Mouse (Mus musculus) stomach, postnatal 0 days (tissue): ENCODE measurements at regions not wholly inside any gene's neighbourhood (a gene's known extent, or its start where the extent isn't known, plus 50 kb on each side); places are given as distances from the start of the nearest gene placed in this dataset.

Experiments used
- ATAC-seq: fragments of 200-750 bp; cut with Nextera tagmentation; 2 replicates; pipeline ENCODE4 v1.8.0; 2017; ENCODE audit not compliant: low FRiP score, low TSS enrichment
- DNase-seq: peaks from one replicate; pipeline ENCODE4 v3.0.0-alpha.2; 2016; ENCODE audit warnings: low spot score
- H3K27ac ChIP-seq: fragments of 300-500 bp; sonication (generic); replicated peaks from 2 replicates; pipeline ENCODE4 v1.5.1; 2014; ENCODE audit warnings: mild to moderate bottlenecking, control low read depth
- H3K27me3 ChIP-seq: fragments of 300-500 bp; sonication (generic); 2 replicates; pipeline ENCODE4 v1.6.1; 2014; ENCODE audit warnings: low read length; ENCODE audit not compliant: control insufficient read depth, insufficient read depth
- H3K36me3 ChIP-seq: fragments of 300-500 bp; sonication (generic); 2 replicates; pipeline ENCODE4 v1.6.1; 2014; ENCODE audit warnings: low read length, mixed read lengths; ENCODE audit not compliant: control insufficient read depth, insufficient read depth
- H3K4me1 ChIP-seq: fragments of 300-500 bp; sonication (generic); replicated peaks from 2 replicates; pipeline ENCODE4 v1.6.1; 2014; ENCODE audit warnings: antibody characterized with exemption; ENCODE audit not compliant: control insufficient read depth, insufficient read depth
- H3K4me2 ChIP-seq: fragments of 300-500 bp; sonication (generic); replicated peaks from 2 replicates; pipeline ENCODE4 v1.6.1; 2014; ENCODE audit warnings: low read depth, mild to moderate bottlenecking, control low read depth, moderate library complexity
- H3K4me3 ChIP-seq: fragments of 300-500 bp; sonication (generic); 2 replicates; pipeline ENCODE4 v1.5.1; 2014; ENCODE audit warnings: low read depth, low read length, control low read depth
- H3K9ac ChIP-seq: fragments of 300-500 bp; sonication (generic); 2 replicates; pipeline ENCODE4 v1.6.1; 2014; ENCODE audit warnings: mild to moderate bottlenecking, low read length, control low read depth, mixed read lengths
- H3K9me3 ChIP-seq: fragments of 300-500 bp; sonication (generic); 2 replicates; pipeline ENCODE4 v1.6.1; 2016; ENCODE audit warnings: low read length; ENCODE audit not compliant: control insufficient read depth
- CTCF ChIP-seq: IDR thresholded peaks from 2 replicates; pipeline ENCODE4 v1.5.1; 2016; ENCODE audit warnings: antibody characterized with exemption, low read depth, mild to moderate bottlenecking, moderate library complexity
- EP300 ChIP-seq: optimal IDR thresholded peaks from 2 replicates; pipeline ENCODE3; 2016; ENCODE audit warnings: antibody characterized with exemption
- WGBS: fragments of 180-500 bp; shearing (Covaris S2); extraction: QIAGEN DNeasy Blood & Tissue Kit; methylation state at CpG from one replicate; pipeline ENCODE4 v1.1.7; 2014; 5-methylcytosine and 5-hydroxymethylcytosine counted together

- WGBS = 42% methylated on average over 1 of the region's 1 CpGs
- H3K4me3 ChIP-seq = no peak overlapping the region
- no peaks in the 10 kb centered on the region for H3K36me3 ChIP-seq
- H3K27ac ChIP-seq = no peak overlapping the region
- ATAC-seq = no peak
- no peak for DNase-seq
- no peak overlapping the region for H3K9ac ChIP-seq
- H3K4me2 ChIP-seq = no peak overlapping the region
- H3K27me3 ChIP-seq = no peaks in the 10 kb centered on the region
- H3K4me1 ChIP-seq = no peaks in the 10 kb centered on the region
- no peak for TF ChIP-seq EP300
- TF ChIP-seq CTCF = peak; percentile 48
- no peaks in the 10 kb centered on the region for H3K9me3 ChIP-seq
These were observed 928.4 kb upstream of the Mms22l start for GRCm38 (mm10) chr4:23567827-23568226.

- TF ChIP-seq EP300 = no peak
- no peak for TF ChIP-seq CTCF
- Histone ChIP-seq H3K36me3 (no peaks in the 10 kb centered on the region), H3K27ac (no peak overlapping the region)
These were observed 923.2 kb upstream of the Mms22l start for GRCm38 (mm10) chr4:23573013-23573412.

GRCm38 (mm10) chr4:23587412-23587811 lies 908.8 kb upstream of the Mms22l start:
- ATAC-seq (peak; percentile 79), DNase-seq (no peak)
- no peaks in the 10 kb centered on the region for H3K27me3 ChIP-seq
- no peaks in the 10 kb centered on the region for H3K9me3 ChIP-seq
- no peak overlapping the region for H3K27ac ChIP-seq
- H3K36me3 ChIP-seq = no peaks in the 10 kb centered on the region
- no peak overlapping the region for H3K4me3 ChIP-seq
- 16% methylated on average over 2 of the region's 2 CpGs for WGBS
- H3K4me2 ChIP-seq = no peak overlapping the region
- TF ChIP-seq EP300 (no peak), CTCF (no peak)
- no peak overlapping the region for H3K9ac ChIP-seq
- H3K4me1 ChIP-seq = no peaks in the 10 kb centered on the region

More at GRCm38 (mm10) chr4:23573013-23573412, 923.2 kb upstream of the Mms22l start:
- Histone ChIP-seq H3K4me2 (no peak overlapping the region), H3K4me1 (no peaks in the 10 kb centered on the region), H3K9ac (no peak overlapping the region), H3K9me3 (no peaks in the 10 kb centered on the region), H3K27me3 (no peaks in the 10 kb centered on the region), H3K4me3 (no peak overlapping the region)
- ATAC-seq = no peak
- no peak for DNase-seq

- WGBS = 47% methylated on average over 3 of the region's 3 CpGs
- Histone ChIP-seq H3K36me3 (no peaks in the 10 kb centered on the region), H3K4me3 (no peak overlapping the region), H3K4me2 (no peak overlapping the region), H3K27ac (no peak overlapping the region), H3K9me3 (no peaks in the 10 kb centered on the region), H3K4me1 (no peaks in the 10 kb centered on the region), H3K9ac (no peak overlapping the region), H3K27me3 (no peaks in the 10 kb centered on the region)
- DNase-seq (no peak), ATAC-seq (no peak)
- TF ChIP-seq CTCF (no peak), EP300 (no peak)
These were observed 905.4 kb upstream of the Mms22l start for GRCm38 (mm10) chr4:23590883-23591282.

- Histone ChIP-seq H3K9ac (no peak overlapping the region), H3K27me3 (no peaks in the 10 kb centered on the region), H3K36me3 (no peaks in the 10 kb centered on the region), H3K9me3 (no peaks in the 10 kb centered on the region), H3K4me3 (no peak overlapping the region), H3K4me1 (no peaks in the 10 kb centered on the region), H3K4me2 (no peak overlapping the region), H3K27ac (no peak overlapping the region)
- 65% methylated on average over 2 of the region's 2 CpGs for WGBS
- TF ChIP-seq EP300 (no peak), CTCF (no peak)
- ATAC-seq (no peak), DNase-seq (no peak)
These were observed 904.7 kb upstream of the Mms22l start for GRCm38 (mm10) chr4:23591593-23591992.

GRCm38 (mm10) chr4:23600070-23600469 lies 896.2 kb upstream of the Mms22l start:
- ATAC-seq = peak; percentile 51; the same call in 1 of the 2 replicates
- Histone ChIP-seq H3K9me3 (no peaks in the 10 kb centered on the region), H3K36me3 (no peaks in the 10 kb centered on the region), H3K4me2 (no peak overlapping the region), H3K9ac (no peak overlapping the region), H3K4me3 (no peak overlapping the region), H3K27ac (no peak overlapping the region), H3K4me1 (no peaks in the 10 kb centered on the region), H3K27me3 (no peaks in the 10 kb centered on the region)
- DNase-seq = no peak
- TF ChIP-seq CTCF = no peak
- TF ChIP-seq EP300 = no peak
- 55% methylated on average over 2 of the region's 2 CpGs for WGBS
